Mouse (Mus musculus) erythroblast, adult 5-6 weeks (primary cell): ENCODE data around the gene Cdon. TPM values are rescaled to one million over a fixed set of nuclear protein-coding genes. Genes with fewer than 3 reads are reported as not detected.

Experiments used
- ATAC-seq: replicated peaks from 2 replicates; pipeline ENCODE4 v1.8.0; 2016; ENCODE audit warnings: moderate number of reproducible peaks, mild to moderate bottlenecking, moderate TSS enrichment, inconsistent platforms; ENCODE audit not compliant: poor library complexity, low FRiP score, severe bottlenecking
- total RNA-seq, 2 experiments: library from RNA; stranded (forward) in 1 of 2; stranded (reverse) in 1 of 2; fragments of 150-400 nt in 1 of 2; fragments of 200-764, 138-1000 nt in 1 of 2; gene quantifications; 2 replicates each; pipeline versions ENCODE4 v1.2.3 to v1.2.4; 2015 to 2017; ENCODE audit warnings: low replicate concordance in 2 of 2

Gene Cdon
- total RNA-seq (2015; ENCODE audit: low replicate concordance), result 0.58 TPM in 1 of 2 replicates, not detected in the other
- total RNA-seq (2017; ENCODE audit: low replicate concordance), result 0.09 TPM in 1 of 2 replicates, not detected in the other

DNA sequence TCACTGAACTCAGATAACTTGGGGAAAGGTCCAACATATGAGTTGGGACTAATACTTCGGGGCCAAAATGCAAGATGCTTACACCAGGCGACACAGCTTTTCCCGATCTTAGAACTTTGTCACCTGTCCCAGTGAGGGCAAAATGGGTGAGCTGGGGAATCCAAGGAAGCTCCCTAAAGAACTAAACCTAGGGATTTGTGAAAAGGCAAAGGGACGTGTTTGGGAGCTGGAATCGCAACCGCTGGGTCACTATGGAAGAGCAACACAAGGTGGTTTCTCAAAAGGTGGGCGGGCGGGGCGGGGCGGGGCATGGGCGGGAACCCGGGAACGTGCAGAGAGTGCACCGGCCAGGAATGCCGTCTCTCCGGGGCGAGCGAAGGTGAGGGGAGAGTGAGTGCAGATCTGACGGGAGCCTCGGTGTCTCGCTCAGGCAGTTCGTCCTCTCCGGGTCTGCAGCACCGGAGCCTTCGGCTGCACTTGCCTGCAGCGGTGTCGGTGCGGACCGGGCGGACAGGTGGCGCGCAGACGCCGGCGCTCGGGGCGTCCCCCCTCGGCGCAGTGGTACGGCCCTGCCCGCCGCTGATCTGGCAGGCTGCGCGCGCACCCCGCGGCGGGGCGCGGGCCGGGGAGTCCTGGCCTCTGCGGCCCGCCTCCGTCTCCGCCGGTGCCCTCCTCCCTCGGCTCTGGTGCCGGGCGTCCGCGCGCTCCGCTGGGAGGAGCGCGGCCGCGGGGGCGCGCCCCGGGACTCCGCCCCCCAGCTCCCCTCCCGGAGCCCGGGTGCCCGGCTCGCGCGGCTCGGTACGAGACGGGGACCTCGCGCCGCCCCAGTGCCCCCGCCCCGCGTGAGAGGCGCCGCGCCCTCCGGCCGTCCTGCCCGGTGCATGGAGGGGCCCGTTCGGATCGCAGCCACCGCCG lies at the start of gene Cdon:
TSS of gene Cdon (plus strand) at position 324 of the 915 bp plus-strand sequence.
- ATAC-seq, result peak; percentile 55; the same call in 1 of the 2 replicates

DNA sequence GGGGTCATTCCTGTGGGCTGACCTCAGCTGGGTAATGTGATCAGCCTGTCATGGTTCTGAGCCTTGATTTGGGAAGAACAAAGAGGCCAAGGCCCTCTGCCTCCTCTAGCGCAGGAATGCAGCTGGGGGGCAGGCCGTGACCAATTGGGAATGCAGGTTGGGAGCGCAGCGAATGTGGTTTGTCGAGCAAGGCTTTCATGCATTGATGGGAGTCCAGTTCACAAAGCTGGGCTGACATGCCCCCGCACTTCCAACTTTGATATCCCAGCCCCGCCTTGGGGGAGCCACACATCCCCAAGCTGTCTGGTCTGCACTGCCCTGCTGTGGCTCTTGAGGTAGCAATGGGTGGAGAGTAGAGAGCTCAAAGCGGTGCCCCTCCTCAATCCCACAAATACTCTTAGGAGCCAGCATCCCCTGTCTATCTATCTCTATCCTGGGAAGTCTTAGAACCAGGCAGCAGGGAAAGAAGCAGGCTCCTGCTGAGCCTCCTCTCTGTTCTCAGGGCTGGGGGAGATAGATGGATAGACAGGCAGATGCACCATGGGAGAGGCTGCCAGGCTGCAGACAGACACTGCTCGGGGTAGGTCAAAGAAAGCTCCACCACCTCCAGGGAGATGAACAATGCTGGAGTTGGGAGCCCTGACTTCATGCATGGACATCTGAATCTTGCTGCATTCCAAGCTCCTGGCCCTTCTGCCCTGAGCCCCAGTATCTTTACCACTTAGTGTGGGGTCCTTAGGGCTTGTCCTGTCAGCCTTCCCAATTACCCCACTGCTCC lies 48.4 kb upstream of the Cdon start:
- ATAC-seq, result no peak

DNA sequence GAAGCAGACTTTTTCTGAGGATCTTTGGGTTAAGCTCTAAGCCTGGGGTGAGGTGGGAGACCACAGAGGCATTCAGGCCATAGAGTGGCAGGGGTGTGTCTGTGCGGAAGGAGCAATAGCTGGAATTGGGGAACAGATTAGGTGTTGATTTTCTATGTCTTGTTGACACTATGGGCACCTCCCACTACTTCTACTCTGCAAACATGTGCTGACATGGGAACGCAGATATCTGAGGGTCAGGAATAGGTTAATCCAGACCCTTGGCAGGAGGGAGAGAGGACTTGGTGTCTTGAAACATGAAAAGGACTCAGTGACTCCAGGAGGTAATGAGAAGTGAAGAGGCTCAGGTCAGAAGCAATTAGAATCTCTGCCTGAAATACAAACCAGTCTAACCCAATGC lies 43.0 kb upstream of the Cdon start:
- no peak for ATAC-seq

DNA sequence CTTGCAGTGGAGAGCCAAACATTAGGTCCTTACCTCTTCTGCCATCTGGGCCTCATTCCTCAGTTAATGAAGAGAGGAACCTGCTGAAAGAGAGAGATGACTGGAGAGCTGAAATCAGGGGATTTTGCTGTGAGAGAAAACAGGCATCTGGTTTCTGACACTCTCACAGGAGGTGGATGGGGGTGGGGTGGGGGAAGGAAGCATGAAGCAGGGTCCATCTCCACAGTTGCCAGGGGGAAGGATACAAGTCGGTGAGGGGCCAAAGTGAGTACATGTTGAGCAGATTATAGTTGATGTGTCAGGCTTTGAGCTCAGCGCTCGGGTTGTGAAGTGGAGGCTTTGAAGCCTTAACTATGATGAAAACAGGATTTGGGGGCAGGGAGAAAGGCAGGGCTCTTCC lies 41.9 kb upstream of the Cdon start:
- ATAC-seq, result no peak

GRCm38 (mm10) chr9:35399896-35400295 lies 21.0 kb upstream of the Cdon start:
- ATAC-seq, result no peak

DNA sequence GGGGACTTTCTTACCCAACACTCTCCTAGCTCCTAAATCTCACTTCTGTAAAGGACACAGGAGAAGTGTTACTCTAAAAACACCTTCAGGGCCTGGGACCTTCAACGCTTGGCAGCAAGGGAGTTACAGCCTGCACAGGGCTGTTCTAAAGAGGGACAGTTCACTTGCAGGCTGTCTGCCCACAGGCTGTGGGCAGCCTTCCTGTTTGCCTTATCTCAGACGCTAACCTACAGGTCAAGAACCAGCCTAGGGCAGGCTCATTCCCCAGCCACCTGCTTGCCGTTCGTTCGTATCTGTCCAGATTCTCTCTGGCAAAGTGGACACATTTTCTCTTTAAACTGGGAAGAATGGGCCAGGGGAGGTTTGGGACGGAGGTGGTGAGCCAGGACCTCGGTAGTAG lies 20.5 kb upstream of the Cdon start:
- ATAC-seq, result no peak

GRCm38 (mm10) chr9:35400831-35401230 lies 20.1 kb upstream of the Cdon start:
- no peak for ATAC-seq

- no peak for ATAC-seq
Observed at GRCm38 (mm10) chr9:35402584-35402991, 18.3 kb upstream of the Cdon start.

GRCm38 (mm10) chr9:35403490-35403889 lies 17.4 kb upstream of the Cdon start:
- no peak for ATAC-seq

- no peak for ATAC-seq
Observed at GRCm38 (mm10) chr9:35405038-35405905, 15.7 kb upstream of the Cdon start.

GRCm38 (mm10) chr9:35411225-35411965 lies 9.5 kb upstream of the Cdon start:
- ATAC-seq, result no peak

DNA sequence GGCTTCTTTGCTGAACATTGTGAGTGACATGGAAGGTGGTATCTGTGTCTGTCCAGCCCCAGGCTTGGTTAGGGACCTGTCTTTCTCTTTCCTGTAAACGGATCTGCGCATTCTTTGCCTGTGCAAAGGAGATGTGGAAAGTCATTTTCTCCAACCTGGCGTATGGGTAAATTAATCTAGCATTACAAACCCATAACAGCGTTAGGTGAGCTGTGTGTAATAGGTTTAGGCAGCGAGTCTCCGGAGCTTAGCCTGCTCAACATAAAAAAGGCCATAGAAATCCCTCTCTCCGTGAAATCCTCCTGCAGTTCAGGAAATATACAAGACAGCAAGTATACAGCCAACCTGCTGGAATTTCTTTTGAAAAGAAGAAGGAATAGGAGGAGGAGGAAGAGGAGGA lies 9.0 kb upstream of the Cdon start:
- ATAC-seq, result no peak

DNA sequence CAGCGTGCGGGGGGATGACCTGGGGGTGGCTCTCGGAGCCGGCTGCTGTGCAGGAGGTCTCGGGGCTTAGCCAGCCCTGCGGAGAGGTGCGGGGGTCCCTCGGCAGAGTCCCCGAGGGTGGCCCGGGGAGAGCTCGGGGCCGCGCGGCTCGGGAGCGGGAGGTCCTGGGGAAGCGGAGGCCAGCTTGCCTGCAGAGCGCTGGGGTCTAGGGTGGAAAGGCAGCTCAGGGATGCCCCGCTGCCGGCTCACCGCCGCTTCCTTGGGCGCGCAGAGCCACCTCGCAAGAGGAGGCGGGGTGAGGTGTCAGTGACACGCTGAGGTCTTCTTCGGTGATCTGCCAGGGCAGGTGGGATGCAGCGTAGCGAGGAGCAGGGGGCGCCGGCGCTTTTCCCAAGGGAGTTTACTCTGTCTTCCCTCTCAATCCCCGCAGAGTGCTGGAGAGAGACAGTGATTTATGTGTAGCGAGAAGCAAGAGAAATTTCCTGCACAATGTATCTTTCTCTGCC lies 855 bp downstream of the Cdon start:
- no peak for ATAC-seq

GRCm38 (mm10) chr9:35422405-35422941 lies 1.5 kb downstream of the Cdon start:
- ATAC-seq, result no peak

GRCm38 (mm10) chr9:35423265-35423664 lies 2.3 kb downstream of the Cdon start:
- no peak for ATAC-seq

GRCm38 (mm10) chr9:35424671-35425070 lies 3.7 kb downstream of the Cdon start:
- ATAC-seq, result no peak

DNA sequence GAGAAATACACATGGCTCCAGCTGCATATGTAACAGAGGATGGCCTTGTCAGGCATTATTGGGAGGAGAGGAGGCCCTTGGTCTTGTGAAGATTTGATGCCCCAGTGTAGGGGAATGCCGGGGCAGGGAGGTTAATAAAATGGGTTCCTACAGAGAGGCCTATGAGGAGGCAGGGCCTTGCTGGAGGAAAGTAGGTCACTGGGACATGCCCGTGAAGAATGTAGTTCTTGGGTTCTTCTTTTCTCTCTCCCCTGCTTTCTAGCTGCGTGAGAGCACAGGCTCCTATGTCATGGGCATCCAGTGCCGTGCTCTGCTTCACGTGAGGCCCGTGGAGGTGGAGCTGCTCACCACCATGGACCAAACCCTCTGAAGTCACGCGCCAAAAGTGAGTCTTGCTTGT lies 9.5 kb downstream of the Cdon start:
- ATAC-seq, result no peak

DNA sequence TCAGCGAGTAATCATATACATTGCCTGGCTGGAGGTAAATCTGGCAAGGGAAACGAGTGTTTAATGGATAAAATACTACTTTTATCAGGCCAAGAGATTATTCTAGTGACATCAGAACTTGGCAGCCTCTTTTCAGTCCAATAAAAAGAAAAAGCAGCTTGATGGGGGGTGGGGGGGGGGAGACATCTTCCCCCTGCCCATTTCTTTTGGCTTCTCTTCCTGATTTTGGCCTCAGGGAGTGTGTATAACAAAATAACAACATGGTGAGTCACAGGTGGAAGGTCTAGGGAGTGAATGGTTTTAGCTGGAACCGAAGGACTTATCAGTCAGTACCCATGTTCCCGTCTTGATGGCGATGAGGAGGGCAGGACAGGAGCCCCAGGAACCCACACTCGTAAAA lies 10.5 kb downstream of the Cdon start:
- no peak for ATAC-seq
